Mouse (Mus musculus) forebrain, embryonic 11.5 days (tissue): Measurements from ENCODE around the gene Tspan2. TPM values are rescaled to one million over a fixed set of nuclear protein-coding genes. Genes with fewer than 3 reads are reported as not detected.
A peak's percentile ranks its signal among the peaks of the same experiment; 100 is the strongest.

Source experiments
- ATAC-seq: fragments of 200-750 bp; cut with Nextera tagmentation; replicated peaks from 2 replicates; pipeline ENCODE4 v1.8.0; 2017; ENCODE audit warnings: moderate TSS enrichment; ENCODE audit not compliant: low FRiP score
- DNase-seq: peaks from one replicate; pipeline ENCODE4 v3.0.0-alpha.2; 2017; ENCODE audit warnings: low spot score
- H3K27ac ChIP-seq: fragments of 300-500 bp; sonication (generic); 2 replicates; pipeline ENCODE4 v1.5.1; 2014; ENCODE audit warnings: low read depth, low read length
- H3K27me3 ChIP-seq: fragments of 300-500 bp; sonication (generic); 2 replicates; pipeline ENCODE4 v1.6.1; 2014; ENCODE audit warnings: mild to moderate bottlenecking, low read length, mixed read lengths; ENCODE audit not compliant: control insufficient read depth, insufficient read depth
- H3K36me3 ChIP-seq: fragments of 300-500 bp; sonication (generic); 2 replicates; pipeline ENCODE4 v1.6.1; 2014; ENCODE audit warnings: mild to moderate bottlenecking, low read length, moderate library complexity, mixed read lengths; ENCODE audit not compliant: control insufficient read depth, insufficient read depth
- H3K4me1 ChIP-seq: fragments of 300-500 bp; sonication (generic); replicated peaks from 2 replicates; pipeline ENCODE4 v1.6.1; 2014; ENCODE audit warnings: low read length, mixed read lengths; ENCODE audit not compliant: control insufficient read depth, insufficient read depth
- H3K4me2 ChIP-seq: fragments of 300-500 bp; sonication (generic); 2 replicates; pipeline ENCODE4 v1.6.1; 2014; ENCODE audit warnings: low read depth, mild to moderate bottlenecking, low read length, moderate library complexity, mixed read lengths; ENCODE audit not compliant: severe bottlenecking
- H3K4me3 ChIP-seq: fragments of 300-500 bp; sonication (generic); 2 replicates; pipeline ENCODE4 v1.5.1; 2014; ENCODE audit warnings: low read depth, low read length
- H3K9ac ChIP-seq: fragments of 300-500 bp; sonication (generic); 2 replicates; pipeline ENCODE4 v1.6.1; 2014; ENCODE audit warnings: low read length
- H3K9me3 ChIP-seq: fragments of 300-500 bp; sonication (generic); 2 replicates; pipeline ENCODE4 v1.6.1; 2016; ENCODE audit warnings: low read length, mixed read lengths; ENCODE audit not compliant: control insufficient read depth
- WGBS: fragments of 180-500 bp; shearing (Covaris S2); extraction: QIAGEN DNeasy Blood & Tissue Kit; methylation state at CpG from one replicate; pipeline ENCODE4 v1.1.7; 2014; 5-methylcytosine and 5-hydroxymethylcytosine counted together
- polyA plus RNA-seq: library from polyadenylated mRNA; unstranded; fragments of >200 nt; fragmentation: Nextera tagmentation; extraction: Ambion mirVana; gene quantifications from 2 replicates; pipeline ENCODE4 v1.2.1, GENCODE M21; 2014

The Tspan2 gene
- polyA plus RNA-seq, 1 experiment from 2014 or later, result 9.5 TPM

DNA sequence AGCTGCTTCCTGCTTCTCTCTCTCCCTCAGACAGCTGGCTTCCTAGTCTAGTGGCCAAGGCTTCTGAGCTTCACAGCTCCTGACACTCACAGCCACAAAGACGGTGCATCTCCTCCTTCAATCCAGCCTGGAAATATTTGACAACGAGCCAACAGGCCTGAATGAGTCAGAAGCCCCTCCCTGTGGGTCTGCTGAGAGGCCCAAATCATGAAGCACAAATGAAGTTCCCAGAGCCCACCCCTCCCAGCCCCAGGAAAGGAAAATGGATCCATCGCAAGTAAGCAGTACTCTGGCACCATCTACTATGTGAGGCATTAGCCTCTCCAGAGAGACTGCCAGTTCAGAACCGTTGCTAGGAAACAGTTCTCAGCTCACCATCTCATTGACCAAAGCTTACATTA is 30.3 kb upstream of the Tspan2 start:
- DNase-seq (no peak), ATAC-seq (no peak)
- no peaks in the 10 kb centered on the region for H3K36me3 ChIP-seq
- H3K27me3 ChIP-seq, result no peaks in the 10 kb centered on the region
- 76% methylated on average over 4 of the region's 4 CpGs for WGBS
- no peaks in the 10 kb centered on the region for H3K4me1 ChIP-seq
- no peak overlapping the region for H3K4me2 ChIP-seq
- H3K27ac ChIP-seq, result no peak overlapping the region
- H3K9ac ChIP-seq, result no peak overlapping the region
- H3K9me3 ChIP-seq, result no peaks in the 10 kb centered on the region
- no peak overlapping the region for H3K4me3 ChIP-seq

DNA sequence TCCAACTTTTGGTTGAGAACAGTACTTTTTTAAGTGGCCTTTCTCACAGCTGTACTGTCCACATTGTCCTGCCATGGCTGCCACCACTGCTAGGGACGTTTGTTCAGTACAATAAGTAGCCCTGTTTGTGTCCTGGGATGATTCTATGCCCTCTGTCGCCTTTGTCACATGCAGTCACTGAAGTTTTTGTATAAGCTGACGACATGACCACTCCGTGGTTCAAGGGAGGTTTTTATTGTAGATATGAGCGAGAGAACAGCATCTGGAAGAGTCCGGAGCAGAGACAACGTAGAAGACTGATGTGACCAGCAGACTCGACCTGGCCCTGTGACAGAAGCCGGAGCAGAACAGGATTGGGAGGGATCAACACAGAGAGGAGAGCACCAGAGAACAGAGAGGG is 25.7 kb upstream of the Tspan2 start:
- Histone ChIP-seq H3K9ac (no peak overlapping the region), H3K4me1 (no peaks in the 10 kb centered on the region), H3K4me2 (no peak overlapping the region), H3K4me3 (no peak overlapping the region), H3K9me3 (no peaks in the 10 kb centered on the region), H3K27ac (no peak overlapping the region), H3K36me3 (no peaks in the 10 kb centered on the region), H3K27me3 (no peaks in the 10 kb centered on the region)
- no peak for ATAC-seq
- 78% methylated on average over 9 of the region's 9 CpGs for WGBS
- DNase-seq, result no peak

DNA sequence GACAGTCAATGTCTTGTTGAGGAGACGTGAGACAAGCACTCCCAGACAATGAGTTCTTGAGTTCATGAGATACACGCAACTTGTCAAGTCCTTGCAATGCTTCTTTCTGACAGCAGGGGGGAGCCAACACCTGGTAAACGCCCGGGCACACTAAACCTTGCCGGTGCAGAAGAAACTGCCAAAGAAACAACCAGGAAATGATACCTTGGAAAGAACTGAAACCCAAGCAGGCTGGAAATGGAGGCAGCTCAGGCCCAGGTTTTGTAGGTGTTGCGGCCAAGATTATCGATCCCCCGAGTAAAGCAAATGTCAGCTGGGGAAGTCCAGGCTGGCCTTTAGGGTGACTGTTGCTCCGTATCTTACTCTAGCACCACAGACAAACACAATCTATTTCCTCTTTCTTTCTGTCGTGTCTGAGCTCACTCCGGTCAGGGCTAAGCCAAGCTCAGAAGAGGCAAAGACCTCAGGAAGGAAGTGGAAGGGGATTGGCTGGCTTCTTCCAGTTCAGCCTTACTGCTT is 19.2 kb upstream of the Tspan2 start:
- DNase-seq (peak; percentile 73), ATAC-seq (no peak; the same call in 1 of the 2 replicates)
- H3K4me1 ChIP-seq, result no peaks in the 10 kb centered on the region
- peak overlapping the region; percentile 27; the same call in 1 of the 2 replicates for H3K4me2 ChIP-seq
- H3K9me3 ChIP-seq, result no peaks in the 10 kb centered on the region
- 40% methylated on average over 11 of the region's 11 CpGs for WGBS
- H3K9ac ChIP-seq, result no peak overlapping the region
- no peak overlapping the region for H3K4me3 ChIP-seq
- no peaks in the 10 kb centered on the region for H3K27me3 ChIP-seq
- H3K36me3 ChIP-seq, result no peaks in the 10 kb centered on the region
- no peak overlapping the region for H3K27ac ChIP-seq

DNA sequence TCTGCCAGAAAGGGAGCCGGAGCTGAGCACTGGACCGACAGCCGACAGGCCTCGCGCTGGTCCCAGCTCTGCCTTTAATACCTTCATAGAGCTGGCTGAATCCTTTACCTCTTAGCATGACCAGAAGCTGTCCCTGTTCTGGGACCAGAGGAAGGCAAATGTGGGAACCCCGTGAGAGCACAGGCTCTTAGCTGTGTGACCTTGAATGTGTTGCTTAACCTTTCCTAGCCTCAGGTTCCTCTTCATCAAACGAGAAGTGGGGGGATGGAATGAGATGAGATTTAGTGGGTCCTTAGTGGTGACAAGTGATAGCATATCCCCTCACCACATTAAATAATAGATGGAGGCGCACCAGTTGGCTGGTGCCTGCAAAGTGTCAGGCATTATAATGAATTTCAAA is 18.5 kb upstream of the Tspan2 start:
- H3K4me2 ChIP-seq, result no peak overlapping the region
- H3K9me3 ChIP-seq, result no peaks in the 10 kb centered on the region
- DNase-seq (no peak), ATAC-seq (no peak)
- no peaks in the 10 kb centered on the region for H3K27me3 ChIP-seq
- no peak overlapping the region for H3K27ac ChIP-seq
- H3K4me3 ChIP-seq, result no peak overlapping the region
- no peaks in the 10 kb centered on the region for H3K4me1 ChIP-seq
- no peak overlapping the region for H3K9ac ChIP-seq
- WGBS, result 91% methylated on average over 8 of the region's 8 CpGs
- no peaks in the 10 kb centered on the region for H3K36me3 ChIP-seq

DNA sequence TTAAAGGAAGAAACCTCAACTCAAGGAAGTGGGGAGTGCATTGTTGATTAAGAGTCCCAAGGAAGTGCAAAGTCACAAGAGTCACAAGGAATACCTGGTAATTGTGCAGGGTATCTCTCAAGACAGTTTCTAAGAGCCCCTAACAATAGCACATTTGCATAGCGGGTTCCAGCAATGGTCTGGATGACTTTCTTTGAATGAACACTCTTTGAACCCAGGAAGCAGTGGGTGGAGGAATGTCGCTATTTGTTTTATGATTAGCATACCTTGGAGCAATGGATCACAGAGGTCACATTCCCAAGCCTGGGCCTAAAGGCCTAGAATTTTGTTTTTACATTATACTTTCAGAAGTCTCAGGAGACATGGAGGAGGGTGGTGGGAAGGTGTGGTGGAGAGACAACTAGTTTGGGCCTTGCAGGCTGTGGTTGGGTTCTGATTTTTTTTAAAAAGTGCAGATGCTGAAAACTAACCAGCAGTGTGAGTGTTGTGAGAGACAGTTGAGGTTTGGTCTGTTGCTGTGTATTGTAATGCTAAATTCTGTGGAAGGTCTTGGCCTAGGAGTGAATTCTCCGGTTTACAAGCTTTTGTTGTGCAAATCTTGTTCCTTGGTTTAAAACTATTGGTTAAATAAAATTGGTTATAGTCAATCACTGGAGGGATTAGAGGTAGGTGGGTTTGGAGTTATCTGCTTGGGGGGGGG is 16.6 kb upstream of the Tspan2 start:
- H3K9ac ChIP-seq, result no peak overlapping the region
- no peaks in the 10 kb centered on the region for H3K9me3 ChIP-seq
- ATAC-seq (no peak), DNase-seq (no peak)
- H3K4me2 ChIP-seq, result no peak overlapping the region
- H3K27ac ChIP-seq, result no peak overlapping the region
- no peaks in the 10 kb centered on the region for H3K27me3 ChIP-seq
- WGBS, result 72% methylated on average over 3 of the region's 3 CpGs
- no peaks in the 10 kb centered on the region for H3K4me1 ChIP-seq
- no peak overlapping the region for H3K4me3 ChIP-seq
- H3K36me3 ChIP-seq, result no peaks in the 10 kb centered on the region

DNA sequence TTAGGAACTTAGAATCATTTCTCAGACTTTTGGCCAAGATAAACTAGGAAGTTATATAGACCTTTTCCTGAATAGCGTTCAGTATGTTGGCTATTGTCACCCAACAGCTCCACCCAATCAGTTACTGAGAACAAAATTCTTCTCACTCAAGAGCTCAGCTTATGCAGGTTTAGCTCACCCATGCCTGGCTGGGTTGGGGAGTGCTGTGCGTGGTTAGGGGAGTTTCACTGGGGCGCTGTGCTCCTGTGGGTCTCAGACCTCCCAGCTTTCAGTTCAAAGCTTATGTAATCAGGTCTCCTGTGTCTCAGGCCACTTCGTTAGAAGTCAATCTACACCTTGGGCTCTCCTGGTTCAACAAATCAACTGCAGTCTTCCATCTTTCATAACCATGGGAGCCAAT is 11.2 kb upstream of the Tspan2 start:
- Histone ChIP-seq H3K27ac (no peak overlapping the region), H3K27me3 (no peaks in the 10 kb centered on the region), H3K36me3 (no peaks in the 10 kb centered on the region), H3K4me3 (no peak overlapping the region), H3K4me1 (no peaks in the 10 kb centered on the region), H3K9me3 (no peaks in the 10 kb centered on the region), H3K4me2 (no peak overlapping the region), H3K9ac (no peak overlapping the region)
- no peak for DNase-seq
- no peak for ATAC-seq
- WGBS, result 69% methylated on average over 4 of the region's 4 CpGs

DNA sequence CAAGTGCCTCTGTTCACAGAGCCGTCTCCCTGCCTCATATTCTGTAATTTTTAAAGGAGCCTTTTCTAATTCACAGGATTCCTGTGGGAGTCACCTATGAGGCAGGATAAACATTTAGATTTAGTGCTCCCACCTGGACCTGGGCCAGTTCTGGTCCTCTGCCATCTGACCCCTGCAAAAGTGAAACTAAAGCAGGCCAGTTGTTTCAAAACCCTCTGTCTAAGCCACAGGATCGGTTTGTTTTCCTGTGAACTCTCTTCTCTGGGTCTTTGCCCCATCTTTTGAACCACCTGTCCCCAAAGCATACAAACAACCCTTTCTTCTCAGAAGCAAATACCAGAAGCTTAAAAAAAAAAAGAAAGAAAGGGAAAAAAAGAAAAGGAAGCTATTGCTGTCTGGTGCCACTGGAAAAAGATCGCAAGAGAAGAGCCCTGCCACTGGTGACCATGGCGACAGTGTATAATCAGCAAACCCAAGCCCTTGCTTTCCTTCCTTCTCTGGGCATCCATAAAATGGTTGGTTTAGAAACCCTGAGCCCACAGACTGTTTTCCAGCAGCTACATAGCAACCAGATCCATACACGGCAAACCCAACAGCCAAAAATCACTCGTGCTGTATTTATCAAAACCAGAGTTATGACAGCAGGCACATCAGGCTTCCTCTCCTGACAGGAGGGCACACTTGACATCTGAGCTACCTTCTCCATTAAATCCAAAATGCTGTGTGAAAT is 10.3 kb upstream of the Tspan2 start:
- ATAC-seq (no peak), DNase-seq (no peak)
- no peak overlapping the region for H3K27ac ChIP-seq
- H3K9ac ChIP-seq, result no peak overlapping the region
- 76% methylated on average over 6 of the region's 6 CpGs for WGBS
- no peaks in the 10 kb centered on the region for H3K9me3 ChIP-seq
- H3K4me3 ChIP-seq, result no peak overlapping the region
- no peaks in the 10 kb centered on the region for H3K4me1 ChIP-seq
- H3K27me3 ChIP-seq, result no peaks in the 10 kb centered on the region
- no peaks in the 10 kb centered on the region for H3K36me3 ChIP-seq
- no peak overlapping the region for H3K4me2 ChIP-seq

DNA sequence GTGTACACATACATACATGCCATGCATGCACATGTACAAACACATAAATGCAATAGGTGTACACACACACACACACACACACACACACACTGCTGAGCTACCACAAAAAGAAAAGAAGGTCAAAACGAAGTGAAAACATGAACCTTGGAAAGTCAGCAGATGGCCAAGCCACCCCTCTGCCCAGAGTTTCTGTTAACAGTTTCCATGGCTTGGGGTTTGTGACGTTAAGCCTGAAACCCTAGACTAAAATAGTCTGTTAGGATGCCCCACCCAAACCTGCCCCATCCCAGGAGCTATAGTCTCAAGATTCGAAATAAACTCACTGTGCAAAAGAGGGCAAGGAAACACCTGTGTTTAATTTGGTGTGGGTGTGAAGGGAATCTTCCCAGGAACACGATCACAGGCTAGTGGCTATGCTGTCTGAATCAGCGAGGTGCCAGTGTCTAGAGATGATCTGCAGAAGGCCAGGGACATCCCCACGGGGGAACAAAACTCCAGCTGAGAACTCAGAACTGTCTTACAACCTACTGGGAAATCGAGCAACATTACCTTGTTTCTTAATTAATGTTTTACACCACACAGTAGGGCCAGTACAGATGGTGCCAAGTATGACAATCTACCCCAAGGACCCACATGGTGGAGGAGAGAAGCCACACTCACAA is 9.4 kb upstream of the Tspan2 start:
- DNase-seq (no peak), ATAC-seq (no peak)
- no peaks in the 10 kb centered on the region for H3K36me3 ChIP-seq
- H3K9me3 ChIP-seq, result no peaks in the 10 kb centered on the region
- H3K27ac ChIP-seq, result no peak overlapping the region
- H3K4me2 ChIP-seq, result no peak overlapping the region
- 79% methylated on average over 7 of the region's 7 CpGs for WGBS
- no peak overlapping the region for H3K9ac ChIP-seq
- H3K4me3 ChIP-seq, result no peak overlapping the region
- no peaks in the 10 kb centered on the region for H3K4me1 ChIP-seq
- H3K27me3 ChIP-seq, result no peaks in the 10 kb centered on the region
